Mouse (Mus musculus) splenic B cell, adult 2 months (primary cell): ENCODE results near the gene Gm16451.
"Not testable (repeated sequence)": the region's sequence is repeated elsewhere in the genome, so short reads cannot be mapped to it uniquely, and the experiment has no call there.

ENCODE experiments used
- DNase-seq: peaks from one replicate; pipeline ENCODE4 v3.0.0-alpha.2; 2011; ENCODE audit warnings: low read depth, low spot score
- H3K27me3 ChIP-seq: 2 replicates; pipeline ENCODE4 v1.6.1; 2012; ENCODE audit warnings: mild to moderate bottlenecking, low read length, moderate library complexity, mixed read lengths; ENCODE audit not compliant: control insufficient read depth, poor library complexity, insufficient read depth, severe bottlenecking
- H3K36me3 ChIP-seq: 2 replicates; pipeline ENCODE4 v1.6.1; 2012; ENCODE audit warnings: mild to moderate bottlenecking, low read length, moderate library complexity, mixed read lengths; ENCODE audit not compliant: control insufficient read depth, poor library complexity, insufficient read depth, severe bottlenecking

The Gm16451 gene

GRCm38 (mm10) chr7:22118145-22118544 is at the start of gene Gm16451:
Gene Gm16451 (minus strand): TSS chr7:22118245.
- not testable (repeated sequence) for H3K27me3 ChIP-seq, DNase-seq, H3K36me3 ChIP-seq

DNA sequence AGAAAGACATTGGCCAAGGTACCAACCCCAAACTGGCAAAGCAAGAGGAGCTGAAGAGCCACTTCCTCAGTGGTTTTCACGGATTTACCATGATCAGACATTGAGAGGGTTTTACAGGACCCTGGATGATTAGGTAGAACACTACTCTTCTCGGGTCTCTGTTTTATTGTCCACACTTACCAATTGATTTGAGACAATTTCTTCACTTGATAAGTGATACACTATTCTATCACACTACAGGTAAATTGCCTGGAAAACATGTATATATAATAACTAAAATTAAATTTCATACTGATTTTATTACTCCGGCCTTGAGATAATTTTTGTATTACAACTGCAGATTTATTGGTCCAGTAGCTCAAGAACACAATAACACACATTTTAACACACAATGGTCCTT is 45.9 kb upstream of the Gm16451 start, which contains the start of gene Vmn1r142:
Gene Vmn1r142 (minus strand): TSS at position 101 of the 400 bp plus-strand sequence.
- DNase-seq, H3K27me3 ChIP-seq, H3K36me3 ChIP-seq: not testable (repeated sequence)

GRCm38 (mm10) chr7:22134641-22135040 is 16.6 kb upstream of the Gm16451 start, which contains the start of gene Gm10666:
Gene Gm10666 (minus strand): TSS chr7:22134741.
- H3K27me3 ChIP-seq, H3K36me3 ChIP-seq, DNase-seq: not testable (repeated sequence)

DNA sequence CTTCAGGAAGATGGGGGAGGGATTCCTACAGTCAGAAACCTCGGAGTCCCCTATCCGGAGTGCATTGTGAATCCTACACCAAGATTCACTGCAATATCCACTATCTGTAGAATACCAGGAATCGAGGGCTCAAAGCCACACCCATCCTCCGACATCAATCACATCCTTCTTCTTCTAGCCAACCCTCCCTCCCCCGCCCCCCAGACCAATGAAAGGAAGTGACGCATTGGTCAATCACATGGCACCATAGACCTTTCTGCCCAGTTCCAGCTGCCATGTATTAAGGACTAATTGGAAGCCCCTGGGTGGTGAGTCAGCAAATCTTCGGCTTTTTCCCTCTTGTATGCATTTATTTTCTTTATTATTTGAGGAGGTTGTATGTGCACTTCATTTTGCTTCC is 49.3 kb downstream of the Gm16451 start, which contains the start of gene Vmn1r139:
Gene Vmn1r139 (plus strand): TSS at position 301 of the 400 bp plus-strand sequence.
- not testable (repeated sequence) for H3K36me3 ChIP-seq, DNase-seq, H3K27me3 ChIP-seq
